Mouse (Mus musculus): ENCODE data around the gene S100a1.

Gene S100a1

DNA sequence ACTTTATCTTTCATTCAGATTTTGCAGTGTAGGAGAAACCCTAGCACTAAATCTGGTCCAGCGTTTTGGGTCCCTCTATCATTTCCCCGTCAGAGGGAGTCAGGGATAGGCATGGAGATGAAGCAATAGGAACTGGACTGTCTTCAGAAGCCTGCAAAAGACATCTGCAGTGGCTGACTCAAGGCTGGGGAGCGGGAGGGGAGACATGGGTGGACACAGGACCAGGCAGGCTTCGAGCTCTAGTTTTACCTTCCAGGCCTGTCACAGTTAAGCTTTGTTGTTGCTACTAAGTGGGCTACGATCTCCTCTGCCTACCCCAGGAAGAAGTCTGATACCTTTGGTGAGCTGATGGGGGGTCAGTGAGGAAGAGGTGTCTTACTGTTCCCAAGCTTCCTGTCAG lies 1.9 kb downstream of the S100a1 start:
- in situ Hi-C loops (cut with MboI, MseI) = no loop called here

DNA sequence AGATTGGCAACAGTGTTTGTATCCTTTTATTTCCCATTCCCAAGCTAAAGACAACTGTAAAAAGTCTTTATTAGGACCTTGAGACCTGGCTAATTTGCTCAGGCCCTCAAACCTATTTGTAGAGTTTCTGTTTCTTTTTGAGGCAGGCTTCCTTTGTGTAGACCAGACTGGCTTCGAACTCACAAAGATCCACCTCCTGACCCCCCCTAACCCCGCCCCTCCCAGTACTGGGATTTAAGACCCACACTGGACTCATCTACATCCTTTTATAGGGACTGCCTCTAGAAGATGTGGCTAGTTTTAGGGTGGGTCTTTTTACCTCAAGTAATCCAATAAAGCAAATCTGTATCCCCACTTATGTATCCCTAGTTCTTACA lies 4.5 kb downstream of the S100a1 start:
- in situ Hi-C loops (cut with MboI, MseI) = no loop called here

DNA sequence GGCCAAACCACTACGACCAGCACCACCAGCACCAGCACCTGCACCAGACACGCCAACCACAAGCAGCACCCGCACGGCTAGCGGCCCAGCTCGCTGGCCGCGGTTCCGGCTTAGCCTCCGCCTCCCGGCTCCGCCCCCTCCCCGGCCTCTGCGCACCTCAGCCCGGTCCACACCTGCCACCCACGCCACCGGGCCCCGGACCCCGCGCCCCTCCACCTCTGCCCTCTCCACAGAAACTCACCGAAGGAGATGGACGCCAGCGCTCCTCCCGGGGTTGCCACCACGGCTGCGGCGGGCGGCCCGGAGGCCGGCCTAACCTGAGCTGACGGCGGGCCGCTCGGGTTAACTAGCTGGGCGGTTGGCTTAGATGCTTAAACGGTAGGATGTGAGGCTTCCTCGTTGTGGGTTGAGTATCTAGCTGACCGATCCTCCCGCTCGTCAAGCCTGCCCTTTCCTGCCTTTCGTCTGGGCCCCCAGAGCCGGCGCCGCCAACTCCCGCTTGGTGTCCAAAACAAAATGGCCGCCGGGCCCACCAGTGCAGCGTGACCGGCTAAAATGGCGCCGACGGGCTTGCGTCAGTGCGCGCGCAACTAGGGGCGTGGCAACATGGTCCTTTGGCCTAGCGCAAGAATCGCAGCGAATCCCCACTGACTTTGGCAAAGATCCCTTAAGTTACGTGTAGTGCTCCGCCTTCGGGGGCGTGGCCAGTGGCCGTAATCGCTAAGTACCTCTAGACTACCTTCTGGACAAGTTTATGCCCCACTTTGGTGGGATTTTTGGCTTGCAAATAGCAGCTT lies 5.0 kb downstream of the S100a1 start, which contains the start of gene Chtop:
Chtop (minus strand) TSS at position 549 of the 797 bp plus-strand sequence.
- in situ Hi-C loops (cut with MboI, MseI) = no loop called here

DNA sequence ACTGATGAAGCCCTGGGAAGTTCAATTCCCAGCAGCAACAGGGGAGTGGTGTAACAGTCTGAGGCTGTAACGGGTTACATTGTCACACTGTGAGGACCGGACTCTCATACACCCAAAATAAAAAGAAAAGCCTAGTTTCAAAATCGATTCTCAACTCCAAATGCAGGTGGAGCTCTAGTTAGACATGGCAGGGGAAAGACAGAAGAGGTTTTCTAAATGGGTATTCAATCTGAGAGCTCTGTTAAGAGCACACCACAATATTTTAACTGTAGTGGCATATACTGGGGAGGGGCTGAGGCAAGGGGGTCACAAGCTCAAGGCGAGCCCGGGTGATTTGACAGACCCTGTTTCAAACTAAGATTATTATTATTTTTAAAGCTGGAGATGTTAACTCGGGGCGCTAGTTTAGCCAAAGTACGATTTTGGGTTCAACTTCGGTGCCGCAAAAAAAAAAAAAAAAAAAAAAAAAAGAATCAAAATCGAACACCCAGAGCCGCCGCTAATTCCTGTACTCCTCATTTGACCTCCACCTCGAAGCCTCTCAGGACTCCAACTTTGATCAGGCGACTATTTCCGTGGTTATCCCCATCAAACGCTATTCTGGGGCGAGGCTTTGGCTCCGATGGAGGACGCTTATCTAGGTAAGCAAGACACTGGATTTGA lies 5.8 kb downstream of the S100a1 start:
- in situ Hi-C loops (cut with MboI, MseI) = no loop called here

- in situ Hi-C loops (cut with MboI, MseI) = no loop called here
Measured at GRCm38 (mm10) chr3:90506362-90506761, 7.8 kb downstream of the S100a1 start.

DNA sequence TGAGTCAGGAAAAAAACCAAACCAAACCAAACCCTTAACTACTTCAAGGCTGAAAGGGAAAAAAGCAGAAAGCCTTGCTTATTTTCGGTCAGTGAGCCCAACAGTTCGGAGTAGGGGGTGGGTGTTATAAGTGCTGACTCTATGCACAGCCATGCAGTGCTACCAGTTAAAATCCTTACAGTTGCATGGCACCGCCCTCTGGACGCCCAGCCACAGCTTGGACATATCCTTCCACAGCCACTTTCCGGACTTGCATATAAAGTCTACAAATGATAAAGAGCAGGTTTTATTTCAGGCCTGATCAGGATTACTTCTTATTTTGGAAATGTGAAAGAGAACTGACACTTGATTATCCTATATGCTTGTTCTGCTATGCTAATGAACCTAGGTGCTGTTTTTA lies 9.0 kb downstream of the S100a1 start:
- in situ Hi-C loops (cut with MboI, MseI) = no loop called here

- in situ Hi-C loops (cut with MboI, MseI) = no loop called here
Measured at GRCm38 (mm10) chr3:90503444-90503843, 10.7 kb downstream of the S100a1 start.

- in situ Hi-C loops (cut with MboI, MseI) = no loop called here
Measured at GRCm38 (mm10) chr3:90497597-90497996, 16.6 kb downstream of the S100a1 start.

DNA sequence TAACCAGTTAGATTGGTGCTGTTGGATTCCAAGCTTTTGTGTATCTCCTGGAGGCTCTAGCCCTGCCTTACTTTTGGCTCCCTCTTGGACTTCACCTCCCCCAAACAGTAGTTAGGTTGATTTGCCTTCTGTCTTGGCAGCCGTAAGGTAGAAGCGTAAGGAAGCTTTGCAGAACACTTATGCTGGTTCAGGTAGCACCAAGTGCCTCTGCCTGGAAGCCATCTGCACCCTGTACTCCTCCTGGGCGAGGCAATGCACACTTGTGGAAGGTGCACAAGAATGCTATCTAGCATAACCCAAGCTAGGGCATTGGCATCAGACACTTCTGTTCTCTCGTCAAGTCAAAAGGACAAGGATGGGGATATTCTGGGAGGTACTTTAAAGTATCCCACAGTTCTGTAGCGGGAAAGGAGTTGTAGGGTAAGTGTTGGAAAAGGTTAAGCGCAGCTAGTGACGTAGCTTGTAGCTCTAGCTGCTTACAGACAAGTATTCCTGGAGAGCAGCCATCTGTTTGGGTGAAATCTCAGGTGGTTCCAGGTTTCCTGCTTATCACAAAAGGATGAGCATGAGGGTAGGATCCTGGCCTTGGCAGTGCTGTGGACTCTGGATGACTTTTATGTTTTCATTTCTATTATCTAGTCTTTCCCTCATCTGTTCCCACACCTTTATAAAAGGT lies 18.2 kb downstream of the S100a1 start:
- in situ Hi-C loops (cut with MboI, MseI) = no loop called here

DNA sequence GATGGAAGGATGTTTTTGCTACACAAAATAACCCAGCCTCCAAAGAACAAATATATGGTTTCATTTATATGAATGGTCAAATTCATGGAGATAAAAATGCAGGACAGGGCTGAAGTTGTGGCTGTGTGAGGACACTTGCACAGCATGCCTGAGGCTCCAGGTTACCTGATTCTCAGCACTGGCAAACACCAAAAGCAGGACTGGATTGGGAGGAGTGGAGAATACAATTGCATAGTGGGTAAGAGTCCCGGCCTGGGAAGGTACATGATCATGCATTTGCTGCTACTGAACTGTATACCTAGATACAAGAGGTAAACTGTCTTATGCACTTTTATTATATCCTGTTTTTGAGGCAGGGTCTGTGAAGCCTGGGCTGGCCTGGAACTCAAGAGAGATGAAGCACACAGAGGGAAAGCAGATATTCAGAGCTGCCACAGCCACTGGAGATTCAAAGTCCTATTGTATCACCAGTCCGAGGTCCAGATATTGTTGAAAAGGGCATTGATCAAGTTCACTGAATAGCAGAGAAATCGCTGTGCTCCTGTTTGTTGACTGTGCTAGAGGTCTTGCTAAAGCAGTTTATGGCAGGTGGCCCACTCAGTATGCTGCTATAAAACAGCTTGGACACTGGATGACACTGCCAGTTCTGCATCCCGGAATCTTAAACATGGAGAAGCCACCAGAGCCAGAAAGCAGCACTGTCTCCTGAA lies 20.2 kb downstream of the S100a1 start:
- in situ Hi-C loops (cut with MboI, MseI) = loop anchor here (5.0 kb wide), 1 partner anchor 482 kb away; no protein-coding TSS in a partner anchor

GRCm38 (mm10) chr3:90491350-90491749 lies 22.8 kb downstream of the S100a1 start:
- in situ Hi-C loops (cut with MboI, MseI) = loop anchor here (5.0 kb wide), 1 partner anchor 479 kb away; no protein-coding TSS in a partner anchor

- in situ Hi-C loops (cut with MboI, MseI) = loop anchor here (5.0 kb wide), 1 partner anchor 478 kb away; no protein-coding TSS in a partner anchor
Measured at GRCm38 (mm10) chr3:90490696-90491256, 23.4 kb downstream of the S100a1 start, which contains the start of gene Snapin. Snapin (minus strand) TSS chr3:90491033.

GRCm38 (mm10) chr3:90488576-90488975 lies 25.6 kb downstream of the S100a1 start:
- in situ Hi-C loops (cut with MboI, MseI) = no loop called here

GRCm38 (mm10) chr3:90486998-90487397 lies 27.2 kb downstream of the S100a1 start:
- in situ Hi-C loops (cut with MboI, MseI) = no loop called here

DNA sequence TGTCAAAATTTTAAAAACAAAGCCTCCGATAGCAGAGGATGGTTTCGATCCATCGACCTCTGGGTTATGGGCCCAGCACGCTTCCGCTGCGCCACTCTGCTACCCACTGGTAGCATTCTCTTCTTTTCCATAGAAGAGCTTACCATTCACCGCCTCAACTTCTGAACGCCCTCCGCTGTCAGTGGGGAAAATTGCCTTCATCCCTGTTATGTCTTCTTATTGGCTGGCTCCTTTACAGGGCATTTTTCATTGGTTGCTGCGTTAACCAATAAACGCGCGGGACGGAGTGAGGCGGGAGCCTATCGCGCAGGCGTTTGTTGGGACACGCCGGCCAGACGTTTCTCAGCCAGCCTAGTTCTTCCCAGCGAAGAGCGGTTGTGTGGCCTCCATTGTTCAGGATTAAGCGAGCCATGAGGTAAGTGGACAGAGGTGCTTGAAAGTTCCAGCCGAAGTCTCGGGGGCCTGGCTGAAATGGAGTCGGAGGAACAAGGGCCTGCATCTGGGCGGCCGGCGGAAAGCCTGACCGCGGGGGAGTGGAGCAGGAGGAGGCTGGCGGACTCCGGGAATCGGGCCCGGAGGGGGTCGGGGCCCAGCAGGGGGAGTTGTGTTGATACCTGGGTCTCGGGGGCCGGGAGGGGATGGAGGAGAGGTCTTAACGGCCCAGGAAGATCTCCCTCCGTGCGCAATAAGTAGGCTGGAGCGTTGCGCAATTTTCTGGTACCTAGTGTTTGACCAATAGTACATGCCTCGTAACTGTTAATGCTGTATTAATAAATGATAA lies 38.2 kb downstream of the S100a1 start, which contains the start of gene Ilf2:
Ilf2 (plus strand) TSS at position 296 of the 781 bp plus-strand sequence.
- in situ Hi-C loops (cut with MboI, MseI) = no loop called here

DNA sequence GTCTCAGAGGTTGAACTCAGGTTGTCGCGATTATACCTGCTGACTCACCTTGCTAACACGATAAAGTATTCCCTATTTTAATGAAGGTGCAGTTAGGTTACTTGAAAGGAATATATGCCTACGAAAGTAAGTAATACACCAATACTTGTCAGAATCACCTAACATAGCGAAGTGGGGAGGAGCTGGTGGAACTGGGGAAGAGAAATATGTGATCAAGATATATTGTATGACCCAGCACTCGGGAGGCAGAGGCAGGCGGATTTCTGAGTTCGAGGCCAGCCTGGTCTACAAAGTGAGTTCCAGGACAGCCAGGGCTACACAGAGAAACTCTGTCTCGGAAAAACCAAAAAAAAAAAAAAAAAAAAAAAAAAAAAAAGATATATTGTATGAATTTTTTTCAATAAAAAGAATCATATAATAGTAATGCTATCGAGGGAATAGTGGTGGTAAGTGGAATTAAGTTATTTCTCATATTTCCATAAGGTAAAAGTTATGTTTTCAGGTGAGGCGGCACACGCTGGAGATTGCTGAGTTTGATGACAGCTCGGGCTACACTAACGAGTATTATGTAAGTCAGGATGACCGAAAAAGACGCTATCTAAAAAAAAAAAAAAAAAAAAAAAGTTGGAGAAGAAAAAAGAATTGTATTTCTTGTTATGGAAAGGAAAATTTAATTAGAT lies 38.9 kb downstream of the S100a1 start:
- in situ Hi-C loops (cut with MboI, MseI) = no loop called here

DNA sequence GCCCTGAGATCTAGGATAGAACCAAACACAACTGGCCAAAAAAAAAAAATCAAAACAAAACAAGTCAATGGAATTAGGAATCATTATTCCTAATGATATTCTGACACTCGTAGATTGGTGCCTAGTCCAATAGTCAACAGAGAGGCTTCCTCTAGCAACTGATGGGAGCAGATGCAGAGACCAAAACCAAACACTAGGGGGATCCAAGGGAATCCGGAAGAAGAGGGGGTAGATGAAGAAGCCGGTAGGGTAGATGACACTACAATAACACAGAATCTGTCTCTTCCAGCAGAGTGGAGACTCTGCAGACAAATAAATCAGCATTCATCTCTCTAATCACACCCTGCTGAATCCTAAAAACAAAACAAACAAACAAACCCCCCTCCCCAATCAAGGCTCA lies 42.0 kb downstream of the S100a1 start:
- in situ Hi-C loops (cut with MboI, MseI) = no loop called here

DNA sequence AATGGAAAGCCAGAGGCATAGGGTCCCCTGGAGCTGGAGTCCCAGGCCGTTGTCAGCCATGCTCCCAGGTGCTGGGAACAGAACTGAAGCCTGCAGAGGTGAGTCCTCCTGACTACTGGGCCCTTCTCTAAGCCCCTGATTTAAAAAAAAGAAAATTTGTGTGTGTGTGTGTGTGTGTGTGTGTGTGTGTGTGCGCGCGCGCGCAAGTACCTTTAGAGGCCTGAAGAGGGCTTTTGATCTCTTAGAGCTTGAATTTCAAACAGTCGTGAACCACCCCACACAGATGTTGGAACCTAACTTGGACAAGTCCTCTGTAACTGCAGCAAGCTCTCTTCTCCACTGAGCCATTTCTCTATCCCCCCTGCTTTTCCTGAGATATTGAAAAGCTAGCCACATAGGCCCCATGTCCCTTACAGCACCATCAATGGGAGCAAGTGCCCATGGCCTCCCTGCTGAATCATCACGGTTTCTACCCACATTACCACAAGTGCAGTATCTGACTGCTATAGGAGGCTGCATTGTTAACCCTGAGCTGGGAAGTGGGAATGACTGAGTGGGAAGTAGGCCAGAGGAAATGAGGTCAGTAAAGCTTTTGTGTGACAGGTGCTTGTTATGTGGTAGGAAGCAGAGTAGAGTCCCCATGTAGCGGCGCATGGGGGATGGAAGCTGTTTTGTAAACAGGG lies 46.4 kb downstream of the S100a1 start:
- in situ Hi-C loops (cut with MboI, MseI) = no loop called here

GRCm38 (mm10) chr3:90466311-90466766 lies 47.9 kb downstream of the S100a1 start:
- in situ Hi-C loops (cut with MboI, MseI) = no loop called here
